Mouse (Mus musculus) Patski (cell line): ENCODE results near the gene Gm20388. TPM values are rescaled to one million over a fixed set of nuclear protein-coding genes. Genes with fewer than 3 reads are reported as not detected.

Experiments
- ATAC-seq: fragments of 100-300 bp; one replicate; pipeline ENCODE4 v1.8.0; 2021
- CTCF ChIA-PET: fragments of 350-600 bp; sonication (Branson Sonifier 250); formaldehyde crosslinking; loops from one replicate; lab custom pipeline; 2022; ENCODE audit warnings: inconsistent platforms; lab: Charles Lee
- POLR2A ChIA-PET: fragments of 350-600 bp; sonication (Branson Sonifier 250); formaldehyde crosslinking; loops from one replicate; lab custom pipeline; 2022; ENCODE audit warnings: antibody characterized with exemption, inconsistent platforms; lab: Charles Lee
- DNase-seq: peaks from one replicate; pipeline ENCODE4 v3.0.0-alpha.2; 2011; ENCODE audit warnings: low read depth, low spot score
- H3K27me3 ChIP-seq: fragments of 371-371 bp; one replicate; pipeline ENCODE4 v1.5.1; 2021
- CTCF ChIP-seq: fragments of 100-300 bp; IDR thresholded peaks from one replicate; pipeline ENCODE4 v1.5.1; 2021
- in situ Hi-C: fragments of 300-500 bp; cut with MboI; formaldehyde crosslinking; loops from 3 replicates; pipeline ENCODE4 v1.11.1; 2018; ENCODE audit warnings: low pct_unique_long_range_greater_than_20kb, mixed read lengths
- polyA plus RNA-seq: library from polyadenylated mRNA; unstranded; gene quantifications from one replicate; pipeline ENCODE4 v1.2.3, GENCODE M21; 2021

Gm20388 gene
- polyA plus RNA-seq, 1 experiment from 2014 or later = 86.7 TPM

DNA sequence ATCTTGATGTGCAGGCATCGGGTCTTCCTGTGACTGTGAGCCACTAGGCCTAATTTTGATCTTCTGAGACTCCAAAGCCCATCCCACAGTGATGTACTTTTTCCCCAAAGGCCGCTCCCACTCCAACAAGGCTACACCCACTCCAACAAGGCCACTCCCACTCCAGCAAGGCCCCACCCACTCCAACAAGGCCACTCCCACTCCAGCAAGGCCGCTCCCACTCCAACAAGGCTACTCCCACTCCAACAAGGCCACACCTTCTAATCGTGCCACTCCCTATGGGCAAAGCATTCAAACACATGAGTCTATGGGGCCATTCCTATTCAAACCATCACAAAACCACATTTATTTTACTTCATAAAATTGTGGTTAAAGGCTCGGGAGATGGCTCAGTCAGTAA, 4179.8 kb downstream of the Gm20388 start:
- no peak for ATAC-seq
- CTCF ChIA-PET = interaction anchor here (0.7 kb wide), 1 partner anchor 49 kb away, joined by 3 read pairs; no protein-coding TSS in a partner anchor
- no peaks in the 10 kb centered on the region for H3K27me3 ChIP-seq
- POLR2A ChIA-PET = no interaction called here
- TF ChIP-seq CTCF = no peak
- in situ Hi-C loops = no loop called here
- DNase-seq = no peak

GRCm38 (mm10) chr8:124098953-124099622, 4188.4 kb downstream of the Gm20388 start:
- in situ Hi-C loops = no loop called here
- no peak for TF ChIP-seq CTCF
- ChIA-PET CTCF (no interaction called here), POLR2A (interaction anchor here (1.1 kb wide), 1 partner anchor 19 kb away, joined by 3 read pairs; no protein-coding TSS in a partner anchor)
- no peak for ATAC-seq
- no peaks in the 10 kb centered on the region for H3K27me3 ChIP-seq
- DNase-seq = no peak

- DNase-seq (no peak), ATAC-seq (no peak)
- in situ Hi-C loops = no loop called here
- no peaks in the 10 kb centered on the region for H3K27me3 ChIP-seq
- ChIA-PET CTCF (no interaction called here), POLR2A (interaction anchor here (1.1 kb wide), 1 partner anchor 20 kb away, joined by 3 read pairs; no protein-coding TSS in a partner anchor)
- no peak for TF ChIP-seq CTCF
Observed at GRCm38 (mm10) chr8:124099623-124099965, 4189.0 kb downstream of the Gm20388 start.

- in situ Hi-C loops = no loop called here
- no peaks in the 10 kb centered on the region for H3K27me3 ChIP-seq
- no peak for TF ChIP-seq CTCF
- no peak for ATAC-seq
- ChIA-PET POLR2A (no interaction called here), CTCF (no interaction called here)
- no peak for DNase-seq
Observed at GRCm38 (mm10) chr8:124105869-124106268, 4195.2 kb downstream of the Gm20388 start.

GRCm38 (mm10) chr8:124106328-124107195, 4195.9 kb downstream of the Gm20388 start:
- ChIA-PET CTCF (interaction anchor here (1.0 kb wide), 1 partner anchor 11 kb away, joined by 3 read pairs; no protein-coding TSS in a partner anchor), POLR2A (interaction anchor here (0.6 to 0.7 kb wide), 2 partner anchors 9 to 241 kb away, joined by 3 read pairs; no protein-coding TSS in a partner anchor)
- in situ Hi-C loops = no loop called here
- ATAC-seq = no peak
- DNase-seq = peak; percentile 10
- TF ChIP-seq CTCF = no peak
- H3K27me3 ChIP-seq = no peaks in the 10 kb centered on the region

DNA sequence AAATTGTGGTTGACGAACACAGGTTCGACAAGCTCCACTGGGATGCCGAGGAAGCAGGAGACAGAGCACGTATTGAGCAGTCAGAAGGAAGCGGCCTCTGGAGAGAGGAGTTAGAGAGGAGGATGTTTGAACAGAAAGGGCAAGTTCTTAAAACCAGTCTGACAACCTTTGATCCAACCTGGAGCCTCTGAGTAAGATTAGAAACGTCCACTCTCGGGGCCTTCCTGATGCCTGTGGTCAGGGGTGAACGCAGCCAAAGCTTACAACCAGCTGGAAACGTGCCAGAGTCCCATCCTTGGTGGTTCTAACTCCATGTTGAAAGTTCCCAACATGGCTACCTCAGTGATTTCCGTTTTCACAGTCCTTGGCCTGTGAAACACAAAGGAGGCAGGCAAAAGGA, 4202.5 kb downstream of the Gm20388 start:
- in situ Hi-C loops = no loop called here
- TF ChIP-seq CTCF = no peak
- POLR2A ChIA-PET = no interaction called here
- no peaks in the 10 kb centered on the region for H3K27me3 ChIP-seq
- ATAC-seq = no peak
- CTCF ChIA-PET = no interaction called here
- no peak for DNase-seq

DNA sequence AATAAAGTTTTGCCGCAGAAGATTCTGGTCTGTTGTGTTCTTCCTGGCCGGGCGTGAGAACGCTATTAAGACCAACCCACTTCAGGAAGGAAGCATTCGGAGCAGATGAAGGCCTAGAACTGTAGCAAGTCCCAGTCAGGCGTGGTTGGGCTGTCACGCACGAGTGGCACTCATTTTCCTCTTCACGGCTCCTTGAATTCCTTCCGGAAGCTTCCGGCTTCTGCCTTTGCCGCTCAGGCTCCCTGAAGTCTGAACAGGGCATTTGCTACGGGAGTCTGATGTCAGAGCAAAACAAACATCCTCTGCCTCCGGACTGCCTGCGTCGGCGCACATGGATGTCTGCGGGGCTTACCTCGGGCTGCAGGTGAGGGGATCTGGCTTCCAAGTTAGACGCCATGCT, 4214.6 kb downstream of the Gm20388 start:
- DNase-seq (no peak), ATAC-seq (no peak)
- in situ Hi-C loops = no loop called here
- POLR2A ChIA-PET = no interaction called here
- H3K27me3 ChIP-seq = no peaks in the 10 kb centered on the region
- CTCF ChIA-PET = no interaction called here
- TF ChIP-seq CTCF = no peak

DNA sequence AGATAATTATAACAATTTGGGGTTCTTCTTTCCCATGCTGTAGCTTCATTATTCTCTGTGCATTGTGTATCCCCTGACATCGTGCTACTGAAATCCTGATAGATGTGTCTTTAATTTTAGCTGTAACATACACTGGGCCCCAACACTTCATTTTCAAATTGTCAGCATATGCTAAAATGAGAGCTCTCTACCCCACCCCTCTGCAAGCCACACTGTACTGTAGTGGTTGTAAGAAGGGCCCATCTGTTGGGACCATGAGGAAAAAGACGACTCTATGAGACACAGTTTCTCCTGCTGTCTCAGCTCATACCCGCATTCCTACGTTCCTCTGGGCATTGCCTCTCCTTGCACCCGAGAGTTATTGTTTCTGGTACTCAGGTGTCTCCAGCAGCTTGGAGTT, 4226.6 kb downstream of the Gm20388 start:
- no peak for ATAC-seq
- ChIA-PET CTCF (interaction anchor here (1.7 kb wide), 1 partner anchor 13 kb away, joined by 5 read pairs; no protein-coding TSS in a partner anchor), POLR2A (interaction anchor here (1.1 kb wide), 1 partner anchor 17 kb away, joined by 4 read pairs; no protein-coding TSS in a partner anchor)
- TF ChIP-seq CTCF = no peak
- in situ Hi-C loops = no loop called here
- no peak for DNase-seq
- H3K27me3 ChIP-seq = no peaks in the 10 kb centered on the region

DNA sequence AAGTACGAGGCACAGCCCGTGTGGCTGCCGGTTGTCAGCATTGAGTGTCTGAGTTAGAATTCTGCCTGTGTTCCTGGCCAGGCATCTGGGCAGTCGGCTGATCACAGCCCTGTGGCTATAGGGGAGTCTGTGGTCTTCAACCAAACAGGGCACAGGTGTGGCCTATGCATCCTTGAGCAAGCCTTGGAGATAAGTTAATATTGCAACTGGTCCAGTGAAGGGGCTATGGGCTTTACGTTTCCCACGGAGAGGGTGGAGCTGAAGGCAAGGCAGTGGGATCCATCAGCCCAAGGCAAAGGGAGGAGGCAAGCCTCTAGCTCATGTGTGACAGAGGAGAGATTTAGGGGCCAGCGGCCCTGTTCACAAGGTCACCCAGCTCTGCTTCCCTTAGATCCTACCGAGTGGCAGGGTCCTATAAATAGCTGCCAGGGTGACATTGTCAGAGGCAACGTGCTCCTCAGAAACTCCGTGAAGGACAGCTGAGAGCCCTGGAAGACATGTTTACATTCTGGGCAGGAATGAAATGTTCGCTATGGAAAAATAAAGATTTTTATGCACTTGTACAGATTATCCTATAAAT, 4229.7 kb downstream of the Gm20388 start:
- ChIA-PET CTCF (interaction anchor here (0.6 to 1.3 kb wide), 2 partner anchors 10 to 50 kb away, joined by 3 read pairs; no protein-coding TSS in a partner anchor), POLR2A (no interaction called here)
- DNase-seq (no peak), ATAC-seq (no peak)
- in situ Hi-C loops = no loop called here
- no peaks in the 10 kb centered on the region for H3K27me3 ChIP-seq
- no peak for TF ChIP-seq CTCF

GRCm38 (mm10) chr8:124140868-124141431, 4230.3 kb downstream of the Gm20388 start:
- no peaks in the 10 kb centered on the region for H3K27me3 ChIP-seq
- TF ChIP-seq CTCF = no peak
- no peak for DNase-seq
- ATAC-seq = no peak
- ChIA-PET POLR2A (no interaction called here), CTCF (interaction anchor here (0.8 to 1.3 kb wide), 2 partner anchors 9 to 56 kb away, joined by 3 read pairs; no protein-coding TSS in a partner anchor)
- in situ Hi-C loops = no loop called here
